Mouse (Mus musculus): ENCODE measurements at regions not wholly inside any gene's neighbourhood (a gene's known extent, or its start where the extent isn't known, plus 50 kb on each side); places are given as distances from the start of the nearest gene placed in this dataset.

DNA sequence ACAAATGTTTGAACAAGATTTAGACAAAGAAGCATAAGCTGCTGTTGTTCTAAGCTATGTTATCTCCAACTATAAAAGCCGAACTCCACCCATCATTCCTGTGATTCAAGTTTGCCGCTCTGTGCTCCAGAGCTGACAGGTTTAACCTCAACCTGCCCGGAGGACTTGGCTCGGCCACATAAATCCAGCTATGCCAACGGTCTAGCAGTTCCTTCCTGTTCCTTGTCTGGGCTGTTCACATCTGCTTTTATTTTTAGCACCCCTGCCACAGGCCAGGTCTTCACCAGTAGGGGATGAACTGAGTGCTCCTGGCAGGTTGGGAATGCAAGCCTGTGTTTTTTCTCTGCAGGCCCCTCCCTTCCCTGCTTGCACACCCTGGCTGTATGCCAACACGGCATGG, 51.8 kb upstream of the Gpr12 start:
- H3K27me3 ChIP-seq (ENCODE audit: control insufficient read depth, insufficient read depth, low read length): no peaks in the 10 kb centered on the region
- H3K4me2 ChIP-seq (ENCODE audit: low read depth): no peak overlapping the region
- no peaks in the 10 kb centered on the region for H3K36me3 ChIP-seq (replicated peaks; ENCODE audit: control insufficient read depth, insufficient read depth, low read depth)
- no peaks in the 10 kb centered on the region for H3K4me1 ChIP-seq (replicated peaks; ENCODE audit: control insufficient read depth in 2 of 2, insufficient read depth in 2 of 2, low read length in 1 of 2)
- DNase-seq (ENCODE audit: low read depth in 3 of 3, low spot score in 3 of 3) (no peak), ATAC-seq (ENCODE audit: insufficient read depth) (no peak)
- H3K27ac ChIP-seq: no peak overlapping the region
- H3K9ac ChIP-seq (replicated peaks): no peak overlapping the region
- H3K4me3 ChIP-seq (ENCODE audit: insufficient read depth in 1 of 2, low read depth in 2 of 2, low read length in 2 of 2): no peak overlapping the region
- no peaks in the 10 kb centered on the region for H3K9me3 ChIP-seq (ENCODE audit: control insufficient read depth, low read length)
- TF ChIP-seq CTCF (IDR thresholded peaks at IDR 0.05; ENCODE audit: low read depth) (no peak), EP300 (IDR thresholded peaks at IDR 0.05; ENCODE audit: low read depth) (no peak)
- 29% methylated on average over 6 of the region's 6 CpGs for WGBS (ENCODE audit: insufficient replicate concordance)
